Comparison of ENCODE assay signal across 25 mouse cellular contexts in genomic region chr2:14656673-14657072, GRCm38 (mm10). TPM values are rescaled to one million over a fixed set of nuclear protein-coding genes. Genes with fewer than 3 reads are reported as not detected.
DNase-seq lines count a peak whose midpoint lies in the region; ATAC-seq and TF ChIP-seq lines count a peak whose summit lies in the region.
"Had no signal": no experiment of that assay in that cellular context is flagged by ENCODE, and none has a peak within 500 bp of the region (broad histone marks: within the 10 kb centered on the region; RNA-seq: fewer than 3 reads in every experiment).

No protein-coding gene starts in this region.

- 0 out of 2 replicates have a peak, but pooled peaks have one; percentile 42 for ATAC-seq in forebrain, postnatal 0 days
- no peak for ATAC-seq in forebrain, embryonic 15.5 days (replicated peaks)
- ATAC-seq in midbrain, embryonic 13.5 days: peak; percentile 49; the same call in 1 of the 2 replicates
- ATAC-seq in midbrain, embryonic 14.5 days (ENCODE audit: low FRiP score, low TSS enrichment): no peak
- no peak for ATAC-seq in hindbrain, embryonic 14.5 days (ENCODE audit: low FRiP score)
- peak; percentile 64; the same call in 1 of the 2 replicates for ATAC-seq in neural tube, embryonic 14.5 days (ENCODE audit: low read depth)
- no peak for ATAC-seq in liver, embryonic 11.5 days (replicated peaks; ENCODE audit: low FRiP score)
- ATAC-seq: CD4-positive, CD25-positive, alpha-beta regulatory T cell, adult 4 months; intestine, embryonic 16.5 days had no signal

- H3K4me1 ChIP-seq in forebrain, postnatal 0 days (ENCODE audit: insufficient read depth): no peaks in the 10 kb centered on the region
- H3K4me1 ChIP-seq in forebrain, embryonic 15.5 days: peaks cover 6% of the 10 kb centered on the region
- peaks cover 17% of the 10 kb centered on the region for H3K4me1 ChIP-seq in midbrain, embryonic 13.5 days (replicated peaks)
- H3K4me1 ChIP-seq in midbrain, embryonic 14.5 days (ENCODE audit: control insufficient read depth, insufficient read depth, low read length): peaks cover 17% of the 10 kb centered on the region
- peaks cover 16% of the 10 kb centered on the region for H3K4me1 ChIP-seq in hindbrain, embryonic 14.5 days (replicated peaks; ENCODE audit: control insufficient read depth, insufficient read depth, low read length)
- H3K4me1 ChIP-seq in neural tube, embryonic 14.5 days (ENCODE audit: control insufficient read depth, insufficient read depth, low read length): no peaks in the 10 kb centered on the region
- no peaks in the 10 kb centered on the region for H3K4me1 ChIP-seq in liver, embryonic 11.5 days (replicated peaks; ENCODE audit: control insufficient read depth, insufficient read depth, low read length)
- H3K4me1 ChIP-seq: embryonic facial prominence, embryonic 13.5 days; lung, embryonic 15.5 days; midbrain, embryonic 12.5 days had no signal

- H3K9ac ChIP-seq in forebrain, postnatal 0 days: no peak overlapping the region
- no peak overlapping the region for H3K9ac ChIP-seq in forebrain, embryonic 15.5 days (replicated peaks)
- H3K9ac ChIP-seq in midbrain, embryonic 13.5 days (replicated peaks): no peak overlapping the region
- H3K9ac ChIP-seq in midbrain, embryonic 14.5 days (replicated peaks; ENCODE audit: low read length): no peak overlapping the region
- no peak overlapping the region for H3K9ac ChIP-seq in hindbrain, embryonic 14.5 days
- no peak overlapping the region for H3K9ac ChIP-seq in neural tube, embryonic 14.5 days (replicated peaks; ENCODE audit: low read depth, low read length)
- no peak overlapping the region for H3K9ac ChIP-seq in liver, embryonic 11.5 days (ENCODE audit: low read depth, low read length)
- H3K9ac ChIP-seq: embryonic facial prominence, embryonic 13.5 days; limb, embryonic 12.5 days; lung, embryonic 15.5 days; midbrain, embryonic 12.5 days had no signal

- no peak for DNase-seq in forebrain, postnatal 0 days
- no peak for DNase-seq in midbrain, embryonic 14.5 days
- DNase-seq in hindbrain, embryonic 14.5 days (ENCODE audit: low spot score): peak; percentile 45
- DNase-seq in liver, embryonic 11.5 days (ENCODE audit: low spot score): no peak
- DNase-seq: adrenal gland, postnatal 25 days; cerebellum, adult 18-20 months; cerebellum, postnatal 10 days; gastrocnemius, postnatal 10 days; heart, postnatal 14 days; kidney, adult 9 months; kidney, postnatal 10 days; layer of hippocampus, adult 9-11 months; thymus, adult 18-20 months; thymus, postnatal 25 days had no signal

- H3K9me3 ChIP-seq in forebrain, postnatal 0 days (ENCODE audit: low read length): no peaks in the 10 kb centered on the region
- H3K9me3 ChIP-seq in forebrain, embryonic 15.5 days: no peaks in the 10 kb centered on the region
- no peaks in the 10 kb centered on the region for H3K9me3 ChIP-seq in midbrain, embryonic 13.5 days
- H3K9me3 ChIP-seq in midbrain, embryonic 14.5 days (ENCODE audit: control insufficient read depth, low read length): no peaks in the 10 kb centered on the region
- H3K9me3 ChIP-seq in hindbrain, embryonic 14.5 days (ENCODE audit: control insufficient read depth, low read length): no peaks in the 10 kb centered on the region
- H3K9me3 ChIP-seq in neural tube, embryonic 14.5 days (ENCODE audit: control insufficient read depth, low read length): no peaks in the 10 kb centered on the region
- no peaks in the 10 kb centered on the region for H3K9me3 ChIP-seq in liver, embryonic 11.5 days (ENCODE audit: control insufficient read depth, low read length)
- H3K9me3 ChIP-seq: embryonic facial prominence, embryonic 13.5 days; limb, embryonic 12.5 days; lung, embryonic 15.5 days; midbrain, embryonic 12.5 days had no signal

- H3K36me3 ChIP-seq in forebrain, postnatal 0 days (ENCODE audit: insufficient read depth): no peaks in the 10 kb centered on the region
- H3K36me3 ChIP-seq in forebrain, embryonic 15.5 days: no peaks in the 10 kb centered on the region
- no peaks in the 10 kb centered on the region for H3K36me3 ChIP-seq in midbrain, embryonic 13.5 days
- H3K36me3 ChIP-seq in midbrain, embryonic 14.5 days (ENCODE audit: control insufficient read depth, insufficient read depth, low read length): no peaks in the 10 kb centered on the region
- H3K36me3 ChIP-seq in hindbrain, embryonic 14.5 days (replicated peaks; ENCODE audit: control insufficient read depth, insufficient read depth): no peaks in the 10 kb centered on the region
- no peaks in the 10 kb centered on the region for H3K36me3 ChIP-seq in neural tube, embryonic 14.5 days (ENCODE audit: control insufficient read depth, insufficient read depth, low read length)
- no peaks in the 10 kb centered on the region for H3K36me3 ChIP-seq in liver, embryonic 11.5 days (ENCODE audit: control insufficient read depth, insufficient read depth, low read length)
- H3K36me3 ChIP-seq: embryonic facial prominence, embryonic 13.5 days; limb, embryonic 12.5 days; lung, embryonic 15.5 days; midbrain, embryonic 12.5 days had no signal

- H3K4me3 ChIP-seq in forebrain, postnatal 0 days (ENCODE audit: low read depth, low read length): no peak overlapping the region
- no peak overlapping the region for H3K4me3 ChIP-seq in forebrain, embryonic 15.5 days
- no peak overlapping the region for H3K4me3 ChIP-seq in midbrain, embryonic 13.5 days (replicated peaks)
- H3K4me3 ChIP-seq in midbrain, embryonic 14.5 days (replicated peaks; ENCODE audit: low read depth, low read length): no peak overlapping the region
- no peak overlapping the region for H3K4me3 ChIP-seq in hindbrain, embryonic 14.5 days (replicated peaks; ENCODE audit: low read length)
- no peak overlapping the region for H3K4me3 ChIP-seq in neural tube, embryonic 14.5 days (ENCODE audit: low read depth, low read length)
- no peak overlapping the region for H3K4me3 ChIP-seq in liver, embryonic 11.5 days (ENCODE audit: low read depth, low read length)
- H3K4me3 ChIP-seq: embryonic facial prominence, embryonic 13.5 days; limb, embryonic 12.5 days; lung, embryonic 15.5 days; midbrain, embryonic 12.5 days; myocyte had no signal

- TF ChIP-seq CTCF in forebrain, postnatal 0 days (IDR thresholded peaks at IDR 0.05; ENCODE audit: low read depth): no peak

- no peaks in the 10 kb centered on the region for H3K27me3 ChIP-seq in forebrain, postnatal 0 days (ENCODE audit: insufficient read depth, low read length)
- no peaks in the 10 kb centered on the region for H3K27me3 ChIP-seq in forebrain, embryonic 15.5 days
- no peaks in the 10 kb centered on the region for H3K27me3 ChIP-seq in midbrain, embryonic 13.5 days
- no peaks in the 10 kb centered on the region for H3K27me3 ChIP-seq in midbrain, embryonic 14.5 days (ENCODE audit: control insufficient read depth, insufficient read depth, low read length)
- no peaks in the 10 kb centered on the region for H3K27me3 ChIP-seq in hindbrain, embryonic 14.5 days (ENCODE audit: control insufficient read depth, insufficient read depth, low read length)
- no peaks in the 10 kb centered on the region for H3K27me3 ChIP-seq in neural tube, embryonic 14.5 days (ENCODE audit: control insufficient read depth, insufficient read depth, low read length)
- H3K27me3 ChIP-seq in liver, embryonic 11.5 days (replicated peaks; ENCODE audit: control insufficient read depth, insufficient read depth, low read length): no peaks in the 10 kb centered on the region
- H3K27me3 ChIP-seq: embryonic facial prominence, embryonic 13.5 days; limb, embryonic 12.5 days; lung, embryonic 15.5 days; midbrain, embryonic 12.5 days had no signal

- H3K4me2 ChIP-seq in forebrain, postnatal 0 days (ENCODE audit: low read depth): no peak overlapping the region
- H3K4me2 ChIP-seq in forebrain, embryonic 15.5 days (replicated peaks): no peak overlapping the region
- no peak overlapping the region for H3K4me2 ChIP-seq in midbrain, embryonic 13.5 days (replicated peaks)
- no peak overlapping the region for H3K4me2 ChIP-seq in midbrain, embryonic 14.5 days (ENCODE audit: low read length)
- no peak overlapping the region for H3K4me2 ChIP-seq in hindbrain, embryonic 14.5 days (replicated peaks)
- no peak overlapping the region for H3K4me2 ChIP-seq in neural tube, embryonic 14.5 days (ENCODE audit: low read depth, low read length)
- no peak overlapping the region for H3K4me2 ChIP-seq in liver, embryonic 11.5 days
- H3K4me2 ChIP-seq: embryonic facial prominence, embryonic 13.5 days; limb, embryonic 12.5 days; lung, embryonic 15.5 days; midbrain, embryonic 12.5 days had no signal

- no peak overlapping the region for H3K27ac ChIP-seq in forebrain, postnatal 0 days (ENCODE audit: low read depth, low read length)
- no peak overlapping the region for H3K27ac ChIP-seq in forebrain, embryonic 15.5 days (replicated peaks)
- 0 out of 2 replicates have a peak overlapping the region, but pooled peaks have one; percentile 47 for H3K27ac ChIP-seq in midbrain, embryonic 13.5 days
- H3K27ac ChIP-seq in midbrain, embryonic 14.5 days (replicated peaks; ENCODE audit: low read depth, low read length): no peak overlapping the region; the same call in 1 of the 2 replicates
- H3K27ac ChIP-seq in hindbrain, embryonic 14.5 days: no peak overlapping the region
- H3K27ac ChIP-seq in neural tube, embryonic 14.5 days (ENCODE audit: low read depth, low read length): no peak overlapping the region
- H3K27ac ChIP-seq in liver, embryonic 11.5 days (ENCODE audit: low read depth, low read length): no peak overlapping the region
- H3K27ac ChIP-seq: embryonic facial prominence, embryonic 13.5 days; limb, embryonic 12.5 days; lung, embryonic 15.5 days; midbrain, embryonic 12.5 days; stomach, postnatal 0 days had no signal

- 52% methylated on average over 4 of the region's 4 CpGs for WGBS in forebrain, postnatal 0 days
- 50% methylated on average over 4 of the region's 4 CpGs for WGBS in forebrain, embryonic 15.5 days
- 60% methylated on average over 4 of the region's 4 CpGs for WGBS in midbrain, embryonic 13.5 days
- 65% methylated on average over 4 of the region's 4 CpGs for WGBS in midbrain, embryonic 14.5 days
- 49% methylated on average over 4 of the region's 4 CpGs for WGBS in hindbrain, embryonic 14.5 days
- WGBS in neural tube, embryonic 14.5 days: 37% methylated on average over 4 of the region's 4 CpGs
- 79% methylated on average over 4 of the region's 4 CpGs for WGBS in liver, embryonic 11.5 days

RNA-seq across cellular contexts. Expression of gene Cacnb2, which starts 53.8 kb away (rescaled TPM):
- 17.4 and 20.4 TPM in 2 replicates for total RNA-seq in forebrain, postnatal 0 days (2014; rRNA removed)
- polyA plus RNA-seq in forebrain, postnatal 0 days (2015; fragmentation: Nextera tagmentation; extraction: Ambion mirVana): 2.0 and 4.8 TPM in 2 replicates
- polyA plus RNA-seq in forebrain, embryonic 15.5 days (2015; fragmentation: Nextera tagmentation; extraction: Ambion mirVana): 3.3 and 3.4 TPM in 2 replicates
- 3.3 and 3.9 TPM in 2 replicates for polyA plus RNA-seq in midbrain, embryonic 13.5 days (2015; fragmentation: Nextera tagmentation; extraction: Ambion mirVana)
- polyA plus RNA-seq in midbrain, embryonic 14.5 days (2014; fragmentation: Nextera tagmentation; extraction: Ambion mirVana): 5.9 and 9.3 TPM in 2 replicates
- polyA plus RNA-seq in hindbrain, embryonic 14.5 days (2014; fragmentation: Nextera tagmentation; extraction: Ambion mirVana): 5.6 and 5.9 TPM in 2 replicates
- 5.6 and 12.7 TPM in 2 replicates for polyA plus RNA-seq in neural tube, embryonic 14.5 days (2014; fragmentation: Nextera tagmentation; extraction: Ambion mirVana)
- polyA plus RNA-seq in liver, embryonic 11.5 days (2014; fragmentation: Nextera tagmentation; extraction: Ambion mirVana): 0.44 and 0.95 TPM in 2 replicates

Comparison
In these comparisons a context has a peak if more than half of its experiments do, and no peak if none do; other contexts are left out.
1. ATAC-seq: peak in forebrain, postnatal 0 days (single experiment), midbrain, embryonic 13.5 days (single experiment) and neural tube, embryonic 14.5 days (single experiment); none in forebrain, embryonic 15.5 days (single experiment), midbrain, embryonic 14.5 days (single experiment), hindbrain, embryonic 14.5 days (single experiment) and liver, embryonic 11.5 days (single experiment).